ENCODE assay signal across 8 mouse cellular contexts in the genomic region with DNA sequence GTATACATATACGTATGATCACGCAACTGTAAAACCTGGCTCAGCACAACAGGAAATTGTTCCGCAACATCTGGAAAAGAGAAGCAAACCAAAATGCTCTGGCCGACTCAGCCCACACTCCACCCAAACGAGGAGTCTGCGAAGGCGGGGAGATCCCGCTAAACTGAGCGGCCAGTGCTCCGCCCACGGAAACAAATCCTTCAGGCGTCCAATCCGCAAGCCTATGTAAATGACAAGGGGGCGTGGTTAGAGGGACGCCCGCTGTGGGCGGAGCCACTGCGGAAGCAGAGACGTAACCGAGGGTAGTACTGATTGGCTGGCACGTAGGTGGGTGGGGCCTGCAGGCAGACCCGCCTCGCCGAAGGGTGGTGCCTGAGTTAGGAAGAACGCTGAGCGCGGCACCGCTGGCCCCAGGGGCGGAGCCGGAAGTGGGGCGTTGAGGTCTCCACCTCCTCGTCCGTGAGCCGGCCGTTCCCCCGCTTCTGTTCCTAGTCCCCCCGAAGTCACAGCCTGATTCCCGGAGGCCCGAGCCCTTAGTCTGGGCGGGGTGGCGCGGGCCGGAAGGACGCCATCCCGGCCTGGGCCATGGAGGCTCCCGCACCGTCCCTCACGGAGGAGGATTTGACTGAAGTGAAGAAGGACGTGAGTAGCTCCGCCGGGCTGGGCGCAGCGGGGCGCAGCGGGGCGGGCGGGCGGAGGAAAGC. TPM values are rescaled to one million over a fixed set of nuclear protein-coding genes. Genes with fewer than 3 reads are reported as not detected.
DNase-seq lines count a peak whose midpoint lies in the region; ATAC-seq lines count a peak whose summit lies in the region.

No protein-coding gene starts in this region.

- peak overlapping the region; percentile 81 for H3K9ac ChIP-seq in hindbrain, embryonic 12.5 days

- H3K4me3 ChIP-seq in hindbrain, embryonic 12.5 days, result peak overlapping the region; percentile 71

- H3K4me1 ChIP-seq in hindbrain, embryonic 12.5 days, result peaks cover 14% of the 10 kb centered on the region

- DNase-seq in NIH3T3 (ENCODE audit: low read depth), result peak; percentile 100
- DNase-seq in cerebellum, postnatal 10 days, result peak; percentile 98 to 99
- peak; percentile 98 to 99 for DNase-seq in frontal cortex, postnatal 10 days (ENCODE audit: low spot score in 2 of 2)
- peak; percentile 95 to 99 for DNase-seq in layer of hippocampus, postnatal 14 days (ENCODE audit: low spot score in 2 of 2)
- DNase-seq in lung, postnatal 14 days, result peak; percentile 99
- peak; percentile 99 for DNase-seq in retina, adult 2 months (ENCODE audit: low read depth, low spot score)
- peak; percentile 99 to 100 for DNase-seq in thymus, postnatal 36 days

- H3K4me2 ChIP-seq in hindbrain, embryonic 12.5 days (replicated peaks), result peak overlapping the region; percentile 69

- ATAC-seq in hindbrain, embryonic 12.5 days (ENCODE audit: low FRiP score), result peak; percentile 100

- peaks cover 6% of the 10 kb centered on the region; the same call in 1 of the 2 replicates for H3K36me3 ChIP-seq in hindbrain, embryonic 12.5 days

- no peaks in the 10 kb centered on the region for H3K9me3 ChIP-seq in hindbrain, embryonic 12.5 days (replicated peaks)

- peak overlapping the region; percentile 91 for H3K27ac ChIP-seq in hindbrain, embryonic 12.5 days

- no peaks in the 10 kb centered on the region for H3K27me3 ChIP-seq in hindbrain, embryonic 12.5 days

- WGBS in hindbrain, embryonic 12.5 days, result under 1% methylated on average over 58 of the region's 58 CpGs

RNA-seq across cellular contexts. Expression of gene Bcl10, which starts 1.4 kb away (rescaled TPM):
- 52.0 and 52.5 TPM in 2 replicates for polyA plus RNA-seq in hindbrain, embryonic 12.5 days (2016; fragmentation: Nextera tagmentation; extraction: Ambion mirVana)
- total RNA-seq in layer of hippocampus, postnatal 14 days (2021), result 10 to 100 TPM; 14.9 to 15.6 TPM

RNA-seq across cellular contexts. Expression of gene 2410004B18Rik, which starts 13.8 kb away (rescaled TPM):
- 61.4 and 64.3 TPM in 2 replicates for polyA plus RNA-seq in hindbrain, embryonic 12.5 days (2016; fragmentation: Nextera tagmentation; extraction: Ambion mirVana)
- total RNA-seq in layer of hippocampus, postnatal 14 days (2021), result 10 to 100 TPM; 38.1 to 40.3 TPM

Comparison
In these comparisons a context has a peak if more than half of its experiments do, and no peak if none do; other contexts are left out.
1. Peak in every context shown above with its lines: DNase-seq, ATAC-seq, H3K4me3 ChIP-seq and H3K27ac ChIP-seq.